Mouse (Mus musculus) layer of hippocampus, postnatal 14 days (tissue): ENCODE results near the gene Nlrx1. TPM values are rescaled to one million over a fixed set of nuclear protein-coding genes. Genes with fewer than 3 reads are reported as not detected.
A peak's percentile ranks its signal among the peaks of the same experiment; 100 is the strongest.

Experiments
- DNase-seq, 2 experiments: peaks; one replicate each; pipeline ENCODE4 v3.0.0; 2021 to 2022; ENCODE audit warnings: low spot score in 2 of 2, mixed read lengths in 1 of 2
- total RNA-seq, 2 experiments: library from RNA; stranded (reverse); gene quantifications; 2 replicates each; pipeline ENCODE4 v1.2.3; 2021

The Nlrx1 gene
- total RNA-seq, 2 experiments from 2014 or later: 10.0 to 12.2 TPM

- DNase-seq: no peak
These were observed 1.6 kb upstream of the Nlrx1 start for GRCm38 (mm10) chr9:44269973-44270372.

DNA sequence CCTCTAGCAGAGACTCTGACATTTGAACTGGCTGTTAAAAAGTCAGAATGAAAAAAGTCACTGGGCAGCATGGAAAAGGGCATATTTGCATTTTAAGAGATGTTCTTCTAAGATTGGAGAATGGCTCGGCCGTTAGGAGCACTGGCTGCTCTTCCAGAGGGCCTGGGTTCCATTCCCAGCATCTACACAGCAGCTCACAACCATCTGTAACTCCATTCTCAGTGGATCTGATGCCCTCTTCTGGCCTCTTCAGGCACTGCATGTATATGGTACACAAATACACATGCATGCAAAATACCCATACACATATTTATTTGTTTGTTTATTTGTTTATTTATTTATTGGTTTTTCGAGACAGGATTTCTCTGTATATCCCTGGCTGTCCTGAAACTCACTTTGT, 678 bp upstream of the Nlrx1 start:
- DNase-seq: no peak

- DNase-seq: peak; percentile 79 to 84
These were observed 405 bp downstream of the Nlrx1 start for GRCm38 (mm10) chr9:44268027-44268360.

- no peak for DNase-seq
These were observed 926 bp downstream of the Nlrx1 start for GRCm38 (mm10) chr9:44267319-44268026.

- no peak for DNase-seq
These were observed 1.7 kb downstream of the Nlrx1 start for GRCm38 (mm10) chr9:44266478-44267226.

DNA sequence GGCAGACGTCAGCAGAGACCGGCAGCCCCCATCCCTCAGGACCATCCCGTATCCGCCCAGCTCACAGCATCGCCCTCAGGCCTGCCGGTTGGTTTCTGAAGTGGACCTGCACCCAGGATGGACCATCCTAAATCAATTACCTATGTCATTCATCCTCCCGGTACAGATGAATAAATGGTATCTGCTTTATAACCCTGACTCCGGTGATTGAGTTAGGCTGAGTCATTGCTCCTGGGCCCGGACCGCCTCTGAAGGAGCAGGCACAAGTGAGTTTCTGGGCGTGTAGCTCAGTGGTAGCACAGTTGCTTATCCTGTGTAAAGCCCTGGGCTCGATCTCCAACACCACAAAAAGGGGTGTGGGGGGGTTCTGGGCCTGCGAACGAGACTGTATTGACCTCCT, 7.0 kb downstream of the Nlrx1 start:
- DNase-seq: no peak

DNA sequence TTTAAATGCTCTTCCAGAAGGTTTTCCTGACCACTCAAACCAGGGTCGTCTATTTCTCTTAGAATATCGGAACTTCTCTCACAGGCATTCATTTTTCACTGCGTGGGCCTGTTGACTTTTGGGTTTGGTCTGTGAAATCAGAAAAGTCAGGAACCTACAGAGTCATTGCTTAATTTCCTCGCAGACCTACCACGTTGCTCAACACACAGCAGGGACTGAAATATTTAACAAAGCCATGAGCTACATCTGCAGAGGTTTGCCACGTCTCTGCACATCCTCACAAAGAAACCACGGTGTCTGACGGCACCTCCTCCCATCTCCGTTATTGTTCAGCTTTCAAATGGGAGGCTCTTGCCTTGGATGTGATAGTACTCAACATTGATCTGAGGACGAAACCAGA, 9.4 kb downstream of the Nlrx1 start:
- no peak for DNase-seq

DNA sequence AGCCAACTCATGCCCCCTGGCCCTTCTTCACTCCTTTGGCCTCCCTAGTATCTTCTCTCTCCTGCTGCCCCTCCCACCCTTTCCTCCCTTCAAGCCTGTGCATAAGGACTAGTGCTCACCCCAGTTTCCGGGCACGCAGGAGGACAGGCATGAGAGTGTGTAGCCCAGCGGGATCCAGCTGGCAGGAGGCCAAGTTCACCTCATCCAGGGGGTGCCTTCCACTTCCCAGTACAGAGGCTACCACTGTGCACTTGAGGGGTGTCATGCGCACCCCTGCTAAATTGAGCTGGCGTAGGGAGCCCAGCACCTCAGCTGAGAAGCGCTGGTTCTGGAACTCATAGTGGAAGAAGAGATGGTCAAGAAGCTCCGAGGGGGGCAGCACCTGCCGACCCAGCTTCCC, 12.2 kb downstream of the Nlrx1 start:
- DNase-seq: no peak

GRCm38 (mm10) chr9:44255136-44255521, 13.3 kb downstream of the Nlrx1 start:
- DNase-seq: no peak

DNA sequence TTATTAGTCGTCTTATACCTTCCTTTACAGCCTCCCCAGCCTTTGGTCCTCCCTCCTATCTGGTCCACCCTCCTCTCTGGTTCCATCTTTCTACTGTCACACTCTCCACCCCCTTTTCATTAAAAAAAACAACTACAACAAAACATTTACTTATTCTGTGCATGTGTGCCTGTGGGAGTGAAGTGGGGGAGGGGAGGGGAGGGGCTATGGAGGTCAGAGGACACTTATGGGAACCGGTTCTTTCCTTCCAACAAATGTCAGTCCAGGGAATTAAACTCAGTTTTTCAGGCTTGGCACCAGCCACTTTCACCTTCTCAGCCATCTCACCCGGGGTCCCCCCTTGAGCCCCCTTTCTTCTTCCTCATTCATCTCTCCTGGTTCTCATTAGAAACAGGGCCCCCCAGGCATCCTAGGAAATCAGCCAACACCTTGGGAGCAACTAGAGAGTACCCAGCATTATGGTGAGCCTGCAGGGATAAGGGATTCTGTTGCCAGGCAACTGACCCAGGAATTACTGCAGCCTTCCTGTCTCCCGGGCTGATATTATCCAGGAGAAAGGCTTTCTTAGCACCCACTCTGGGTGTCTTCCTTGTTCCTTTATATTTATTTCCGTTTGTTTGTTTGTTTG, 13.8 kb downstream of the Nlrx1 start:
- no peak for DNase-seq

- no peak for DNase-seq
These were observed 15.0 kb downstream of the Nlrx1 start for GRCm38 (mm10) chr9:44253441-44253840.

GRCm38 (mm10) chr9:44251314-44251713, 17.1 kb downstream of the Nlrx1 start, which contains the start of gene Pdzd3:
Gene Pdzd3 (minus strand): TSS chr9:44251471.
- no peak for DNase-seq

GRCm38 (mm10) chr9:44250445-44250844, 18.0 kb downstream of the Nlrx1 start:
- DNase-seq: no peak

GRCm38 (mm10) chr9:44249181-44250146, 18.9 kb downstream of the Nlrx1 start:
- DNase-seq: peak; percentile 62 to 71

DNA sequence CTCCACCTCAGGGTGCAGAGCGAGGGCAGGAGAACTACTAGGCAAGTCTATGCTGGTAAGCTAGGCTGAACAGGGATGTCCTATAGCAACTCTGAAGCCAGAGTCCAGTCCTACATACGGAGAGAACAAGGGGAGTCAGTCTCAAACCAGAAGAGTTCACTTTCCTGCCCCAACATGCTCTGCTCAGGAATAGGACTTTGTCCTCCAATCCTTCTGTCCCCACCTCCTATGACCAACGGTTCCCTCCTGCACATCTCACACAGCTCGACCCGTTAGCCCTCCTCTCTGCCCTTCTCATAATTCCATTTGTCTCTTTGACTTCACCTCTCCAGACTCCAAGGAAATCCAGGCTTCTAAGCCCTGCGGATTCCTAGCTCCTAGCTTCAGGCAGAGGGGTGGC, 20.5 kb downstream of the Nlrx1 start:
- DNase-seq: no peak

DNA sequence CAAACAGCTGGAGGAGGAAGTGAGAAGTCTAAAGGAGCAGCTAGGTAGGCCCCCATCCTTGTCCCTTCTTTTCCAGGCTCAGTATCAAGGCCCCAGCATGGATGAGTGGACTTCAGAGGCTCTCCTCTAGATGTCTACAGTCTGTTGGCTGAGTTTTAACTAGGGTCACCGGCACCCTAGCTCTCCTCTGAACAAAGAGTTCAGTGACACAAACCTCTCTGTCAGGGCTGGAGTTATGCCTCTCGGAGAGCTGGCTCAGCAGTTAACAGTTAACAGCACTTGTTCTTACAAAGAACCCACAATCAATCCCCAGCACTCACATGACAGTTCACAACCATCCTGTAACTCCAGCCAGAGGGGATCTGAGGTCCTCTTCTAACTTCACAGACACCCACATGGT, 24.8 kb downstream of the Nlrx1 start:
- no peak for DNase-seq

GRCm38 (mm10) chr9:44241418-44241817, 27.0 kb downstream of the Nlrx1 start:
- no peak for DNase-seq

GRCm38 (mm10) chr9:44240911-44241310, 27.5 kb downstream of the Nlrx1 start:
- no peak for DNase-seq

DNA sequence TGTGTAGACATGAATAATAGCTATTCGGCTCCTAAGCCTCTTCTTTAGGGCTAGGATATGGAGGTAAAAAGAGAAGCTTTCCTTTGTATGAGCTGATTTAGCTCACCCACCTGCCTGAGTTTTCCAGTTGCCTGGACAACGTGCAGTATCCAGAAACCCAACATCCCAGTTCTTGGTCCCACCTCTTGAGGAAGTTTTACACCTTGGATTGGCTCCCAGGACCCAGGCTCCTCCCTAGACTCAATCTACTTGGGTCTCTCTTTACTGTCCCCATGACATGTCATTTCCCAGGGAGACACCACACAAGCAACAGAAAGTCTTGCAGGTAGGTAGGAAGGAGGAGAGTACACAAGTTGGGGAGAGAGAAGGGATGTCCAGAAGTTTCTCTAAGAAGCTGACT, 28.0 kb downstream of the Nlrx1 start, which contains the start of gene Ccdc153:
Gene Ccdc153, plus strand, starts transcription at position 278 of the 400 bp plus-strand sequence.
- DNase-seq: no peak

- DNase-seq: peak; percentile 52 to 71
These were observed 29.0 kb downstream of the Nlrx1 start for GRCm38 (mm10) chr9:44239447-44239846.
